Mouse (Mus musculus): ENCODE results near the gene Xrcc4.

GRCm38 (mm10) chr13:89742686-89743200 is 346.7 kb downstream of the Xrcc4 start:
- TF ChIP-seq GATA1 (IDR thresholded peaks at IDR 0.05; ENCODE audit: low read length) (no peak), TAL1 (IDR thresholded peaks at IDR 0.05; ENCODE audit: low read length) (no peak)
